Mouse (Mus musculus): ENCODE results near the gene Cdk5.

DNA sequence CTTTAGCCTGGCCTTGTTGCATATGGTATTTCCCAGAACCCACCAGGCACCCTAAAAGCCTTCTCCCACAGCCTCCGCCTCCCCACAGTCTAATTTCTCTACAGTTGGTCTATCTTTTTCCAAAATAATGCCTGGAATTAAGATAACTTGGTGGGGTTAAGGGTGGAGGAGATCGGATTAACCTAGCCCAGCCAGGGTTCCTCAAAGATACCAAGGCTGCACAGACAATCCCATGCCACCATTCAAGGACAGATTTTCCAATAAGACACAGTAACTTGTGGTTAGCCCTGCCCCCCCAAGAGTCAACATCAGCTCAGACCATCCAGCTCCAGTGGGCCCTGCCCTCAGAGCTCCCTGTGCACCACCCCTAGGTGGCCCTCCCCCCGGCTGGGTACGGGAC lies 42.8 kb downstream of the Cdk5 start:
- no peak for TF ChIP-seq CTCF (IDR thresholded peaks at IDR 0.05; ENCODE audit: control insufficient read depth, insufficient read depth, insufficient replicate concordance, low read depth, low read length)
- TF ChIP-seq POLR2A (IDR thresholded peaks at IDR 0.05; ENCODE audit: control insufficient read depth, low read depth, low read length), result no peak

Data from testis, adult 2 months (tissue).